Mouse (Mus musculus) hindbrain, postnatal 0 days (tissue): ENCODE data around the gene Tnfsfm13. TPM values are rescaled to one million over a fixed set of nuclear protein-coding genes. Genes with fewer than 3 reads are reported as not detected.

Experiments used
- ATAC-seq: fragments of 200-750 bp; cut with Nextera tagmentation; 2 replicates; pipeline ENCODE4 v1.8.0; 2017; ENCODE audit warnings: mild to moderate bottlenecking, moderate TSS enrichment, moderate library complexity
- DNase-seq: peaks from one replicate; pipeline ENCODE4 v3.0.0-alpha.2; 2015; ENCODE audit warnings: low spot score
- H3K27ac ChIP-seq: fragments of 300-500 bp; sonication (generic); 2 replicates; pipeline ENCODE4 v1.5.1; 2014; ENCODE audit warnings: mild to moderate bottlenecking
- H3K27me3 ChIP-seq: fragments of 300-500 bp; sonication (generic); 2 replicates; pipeline ENCODE4 v1.6.1; 2014; ENCODE audit warnings: low read length, mixed read lengths; ENCODE audit not compliant: insufficient read depth
- H3K36me3 ChIP-seq: fragments of 300-500 bp; sonication (generic); 2 replicates; pipeline ENCODE4 v1.6.1; 2014; ENCODE audit warnings: low read length, mixed read lengths; ENCODE audit not compliant: insufficient read depth
- H3K4me1 ChIP-seq: fragments of 300-500 bp; sonication (generic); 2 replicates; pipeline ENCODE4 v1.6.1; 2014; ENCODE audit warnings: antibody characterized with exemption, low read length, mixed read lengths; ENCODE audit not compliant: insufficient read depth
- H3K4me2 ChIP-seq: fragments of 300-500 bp; sonication (generic); 2 replicates; pipeline ENCODE4 v1.6.1; 2014; ENCODE audit warnings: low read depth, mild to moderate bottlenecking, low read length, moderate library complexity, mixed read lengths
- H3K4me3 ChIP-seq: fragments of 300-500 bp; sonication (generic); 2 replicates; pipeline ENCODE4 v1.5.1; 2014; ENCODE audit warnings: low read length
- H3K9ac ChIP-seq: fragments of 300-500 bp; sonication (generic); replicated peaks from 2 replicates; pipeline ENCODE4 v1.6.1; 2014; ENCODE audit warnings: mild to moderate bottlenecking, low read length, moderate library complexity, mixed read lengths
- H3K9me3 ChIP-seq: fragments of 300-500 bp; sonication (generic); 2 replicates; pipeline ENCODE4 v1.6.1; 2016; ENCODE audit warnings: low read length, mixed read lengths
- CTCF ChIP-seq: IDR thresholded peaks from 2 replicates; pipeline ENCODE4 v1.5.1; 2016; ENCODE audit warnings: antibody characterized with exemption, control low read depth, low read depth
- WGBS: fragments of 180-500 bp; shearing (Covaris S2); extraction: QIAGEN DNeasy Blood & Tissue Kit; methylation state at CpG from one replicate; pipeline ENCODE4 v1.1.7; 2014; 5-methylcytosine and 5-hydroxymethylcytosine counted together
- microRNA counts: library from miRNA; unstranded; fragments of <30 nt; microRNA quantifications from one replicate; lab custom pipeline; 2015
- microRNA-seq, 2 experiments: library from miRNA; unstranded; fragments of <30 nt; microRNA quantifications; one replicate each; pipeline ENCODE4; 2016
- polyA plus RNA-seq: library from polyadenylated mRNA; unstranded; fragments of >200 nt; fragmentation: Nextera tagmentation; extraction: Ambion mirVana; gene quantifications from 2 replicates; pipeline ENCODE4 v1.2.1, GENCODE M21; 2015
- total RNA-seq: library from RNA; depleted of rRNA; stranded (reverse); fragments of >200 nt; gene quantifications from 2 replicates; pipeline ENCODE4 v1.2.3, GENCODE M21; 2014; rRNA removed

The Tnfsfm13 gene
- total and polyA plus RNA-seq, 2 experiments from 2014 or later = 0.94 to 2.0 TPM

GRCm38 (mm10) chr11:69655264-69656064 lies 40.4 kb downstream of the Tnfsfm13 start, which contains the start of gene Sox15:
Gene Sox15 (plus strand): TSS chr11:69655314.
- H3K27ac ChIP-seq = no peak within 1 kb of the TSS
- H3K36me3 ChIP-seq = peaks cover 41% of the 10 kb centered on the region
- no peak within 1 kb of the TSS for H3K9ac ChIP-seq
- peak within 1 kb of the TSS; percentile 36; the same call in 1 of the 2 replicates for H3K4me2 ChIP-seq
- ATAC-seq = peak; percentile 67
- no peaks in the 10 kb centered on the region for H3K27me3 ChIP-seq
- TF ChIP-seq CTCF = peak; percentile 89
- no peak within 1 kb of the TSS for H3K4me3 ChIP-seq
- H3K9me3 ChIP-seq = no peaks in the 10 kb centered on the region
- WGBS = 20% methylated on average over 34 of the region's 34 CpGs
- no peaks in the 10 kb centered on the region for H3K4me1 ChIP-seq
- DNase-seq = peak; percentile 87

DNA sequence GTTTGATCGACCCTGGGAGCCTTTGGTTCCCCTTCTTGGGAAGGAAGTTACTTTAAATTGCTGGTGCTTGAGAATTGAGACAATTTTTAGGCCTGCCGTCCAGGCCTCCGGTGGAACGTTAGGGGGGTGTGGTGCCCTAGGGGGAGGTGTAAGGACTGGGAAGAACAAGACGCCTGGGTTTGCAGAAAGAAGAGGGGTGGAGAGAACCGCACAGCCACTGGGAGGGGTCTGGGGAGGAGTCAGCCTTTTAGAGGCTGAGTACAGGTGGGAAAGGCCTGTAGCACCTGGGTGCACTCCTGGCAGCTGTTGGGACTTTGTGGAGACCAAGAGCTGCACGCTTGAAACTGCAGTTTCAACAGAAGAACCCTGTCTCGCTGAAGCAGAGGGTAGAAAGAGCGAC lies 41.1 kb downstream of the Tnfsfm13 start:
- ATAC-seq = no peak
- H3K36me3 ChIP-seq = peaks cover 48% of the 10 kb centered on the region
- H3K4me2 ChIP-seq = no peak overlapping the region
- no peak overlapping the region for H3K27ac ChIP-seq
- no peaks in the 10 kb centered on the region for H3K27me3 ChIP-seq
- no peaks in the 10 kb centered on the region for H3K4me1 ChIP-seq
- WGBS = 52% methylated on average over 9 of the region's 9 CpGs
- DNase-seq = no peak
- no peak overlapping the region for H3K4me3 ChIP-seq
- H3K9me3 ChIP-seq = no peaks in the 10 kb centered on the region
- no peak overlapping the region for H3K9ac ChIP-seq
- TF ChIP-seq CTCF = no peak

- Histone ChIP-seq H3K36me3 (peaks cover 55% of the 10 kb centered on the region), H3K27ac (no peak overlapping the region; the same call in 1 of the 2 replicates)
- WGBS = 67% methylated on average over 5 of the region's 5 CpGs
These were observed 42.5 kb downstream of the Tnfsfm13 start for GRCm38 (mm10) chr11:69653399-69653798.

GRCm38 (mm10) chr11:69645860-69646259 lies 50.0 kb downstream of the Tnfsfm13 start:
- Histone ChIP-seq H3K4me1 (no peaks in the 10 kb centered on the region), H3K4me2 (no peak overlapping the region), H3K27me3 (no peaks in the 10 kb centered on the region), H3K9ac (no peak overlapping the region), H3K27ac (no peak overlapping the region), H3K36me3 (peaks cover 76% of the 10 kb centered on the region), H3K9me3 (no peaks in the 10 kb centered on the region), H3K4me3 (no peak overlapping the region)
- ATAC-seq (no peak), DNase-seq (no peak)
- 93% methylated on average over 5 of the region's 5 CpGs for WGBS
- no peak for TF ChIP-seq CTCF

More at GRCm38 (mm10) chr11:69653399-69653798, 42.5 kb downstream of the Tnfsfm13 start:
- H3K9ac ChIP-seq = no peak overlapping the region
- no peak overlapping the region for H3K4me3 ChIP-seq
- H3K4me2 ChIP-seq = no peak overlapping the region
- DNase-seq (no peak), ATAC-seq (no peak)
- no peaks in the 10 kb centered on the region for H3K4me1 ChIP-seq
- no peak for TF ChIP-seq CTCF
- no peaks in the 10 kb centered on the region for H3K9me3 ChIP-seq
- no peaks in the 10 kb centered on the region for H3K27me3 ChIP-seq

- no peak for DNase-seq
- Histone ChIP-seq H3K27ac (no peak overlapping the region), H3K4me2 (peak overlapping the region; percentile 8; the same call in 1 of the 2 replicates), H3K36me3 (no peaks in the 10 kb centered on the region), H3K9ac (no peak overlapping the region), H3K9me3 (no peaks in the 10 kb centered on the region), H3K4me3 (no peak overlapping the region), H3K27me3 (no peaks in the 10 kb centered on the region), H3K4me1 (peaks cover 19% of the 10 kb centered on the region; the same call in 1 of the 2 replicates)
- no peak for ATAC-seq
- 83% methylated on average over 3 of the region's 3 CpGs for WGBS
- no peak for TF ChIP-seq CTCF
These were observed 60.4 kb downstream of the Tnfsfm13 start for GRCm38 (mm10) chr11:69635471-69635870.

DNA sequence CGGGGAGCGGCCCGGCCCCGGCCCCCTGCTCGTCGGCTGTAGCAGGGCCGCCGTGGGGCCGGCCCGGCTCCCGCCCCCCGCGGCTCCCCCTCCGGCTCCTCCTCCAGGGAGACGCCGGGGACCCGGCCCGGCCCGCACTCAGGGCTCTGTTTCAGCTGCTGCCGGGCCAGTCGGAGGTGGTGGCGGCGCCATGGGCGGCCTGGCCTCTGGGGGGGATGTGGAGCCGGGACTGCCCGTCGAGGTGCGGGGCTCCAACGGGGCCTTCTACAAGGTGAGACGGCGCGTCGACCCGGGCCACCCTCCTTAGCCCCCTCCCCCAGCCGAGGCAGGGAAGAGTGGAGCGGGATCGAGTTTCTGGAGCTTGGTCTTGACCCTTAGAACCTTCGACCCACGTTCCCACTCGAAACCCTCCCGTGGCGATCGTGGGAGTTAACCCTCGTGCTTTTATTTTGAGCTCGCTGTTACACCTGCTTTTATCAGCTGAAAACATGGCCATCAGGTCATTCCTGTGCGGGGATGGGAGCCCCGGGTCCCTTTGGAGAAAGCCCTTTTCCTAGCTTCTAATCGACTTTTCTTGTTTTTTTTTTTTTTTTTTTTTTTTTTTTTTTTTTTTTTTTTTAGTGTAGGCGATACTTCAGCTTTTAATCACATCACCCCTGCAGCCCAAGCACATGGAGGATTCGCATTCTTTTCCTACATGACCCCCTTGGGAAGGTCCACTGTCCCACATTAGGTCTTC lies 62.6 kb downstream of the Tnfsfm13 start:
- H3K9me3 ChIP-seq = no peaks in the 10 kb centered on the region

More for the DNA sequence above, 62.6 kb downstream of the Tnfsfm13 start:
- Histone ChIP-seq H3K4me1 (peaks cover 19% of the 10 kb centered on the region; the same call in 1 of the 2 replicates), H3K4me2 (peak overlapping the region; percentile 79), H3K27me3 (no peaks in the 10 kb centered on the region), H3K9ac (peak overlapping the region; percentile 96), H3K36me3 (no peaks in the 10 kb centered on the region), H3K27ac (peak overlapping the region; percentile 91), H3K4me3 (peak overlapping the region; percentile 94)
- under 1% methylated on average over 46 of the region's 50 CpGs for WGBS
- ATAC-seq (peak; percentile 14; the same call in 1 of the 2 replicates), DNase-seq (peak; percentile 18)
- TF ChIP-seq CTCF = no peak

MicroRNAs encoded within 50 kb of the gene (microRNA counts, 519-probe panel; counts per million panel counts)
- microRNA mmu-miR-1934 (lab: Ali Mortazavi, UCI) (not detected), microRNA mmu-miR-467f (lab: Ali Mortazavi, UCI) (3,987 counts per million, percentile 70 among the panel's probes with 10 or more counts)

Small RNA genes lying within 50 kb of the gene (microRNA-seq; reads per million reads assigned to microRNA genes)
- 0.35 to 2.5 reads per million in 2 experiments for gene Mir1934
- 0 reads per million in 2 experiments for gene Mir467f

Other genes starting within 250 kb of the Tnfsfm13 start
Only the 30 nearest of the 36 such genes appear.
- gene Dnah2, start 147.0 kb downstream of the Tnfsfm13 start, total RNA-seq = 3.9 and 4.9 TPM in 2 replicates
- gene Dnah2, start 147.0 kb downstream of the Tnfsfm13 start, polyA plus RNA-seq = 2.0 and 3.2 TPM in 2 replicates
- gene Efnb3, start 135.9 kb downstream of the Tnfsfm13 start, total RNA-seq = 97.9 and 111 TPM in 2 replicates
- 93.3 and 94.4 TPM in 2 replicates for gene Efnb3, start 135.9 kb downstream of the Tnfsfm13 start, polyA plus RNA-seq
- gene Wrap53, start 115.8 kb downstream of the Tnfsfm13 start, total RNA-seq = 16.4 and 19.4 TPM in 2 replicates
- 12.8 and 13.8 TPM in 2 replicates for gene Wrap53, start 115.8 kb downstream of the Tnfsfm13 start, polyA plus RNA-seq
- gene Trp53, start 115.7 kb downstream of the Tnfsfm13 start, total RNA-seq = 33.5 and 41.5 TPM in 2 replicates
- gene Trp53, start 115.7 kb downstream of the Tnfsfm13 start, polyA plus RNA-seq = 36.6 and 37.4 TPM in 2 replicates
- 185 and 210 TPM in 2 replicates for gene Atp1b2, start 90.2 kb downstream of the Tnfsfm13 start, total RNA-seq
- gene Atp1b2, start 90.2 kb downstream of the Tnfsfm13 start, polyA plus RNA-seq = 145 and 157 TPM in 2 replicates
- 0.40 TPM in 1 of 2 replicates, not detected in the other for gene Shbg, start 78.2 kb downstream of the Tnfsfm13 start, total RNA-seq
- gene Shbg, start 78.2 kb downstream of the Tnfsfm13 start, polyA plus RNA-seq = not detected in 2 replicates
- gene Sat2, start 74.1 kb downstream of the Tnfsfm13 start, total RNA-seq = 8.6 and 10.9 TPM in 2 replicates
- 35.4 and 41.4 TPM in 2 replicates for gene Sat2, start 74.1 kb downstream of the Tnfsfm13 start, polyA plus RNA-seq
- gene Fxr2, start 63.1 kb downstream of the Tnfsfm13 start, total RNA-seq = 68.5 and 79.6 TPM in 2 replicates
- 23.3 and 28.8 TPM in 2 replicates for gene Fxr2, start 63.1 kb downstream of the Tnfsfm13 start, polyA plus RNA-seq
- not detected in 2 replicates for gene Sox15, start 40.8 kb downstream of the Tnfsfm13 start, total RNA-seq
- 0.35 and 0.40 TPM in 2 replicates for gene Sox15, start 40.8 kb downstream of the Tnfsfm13 start, polyA plus RNA-seq
- gene Mpdu1, start 33.5 kb downstream of the Tnfsfm13 start, total RNA-seq = 141 and 256 TPM in 2 replicates
- gene Mpdu1, start 33.5 kb downstream of the Tnfsfm13 start, polyA plus RNA-seq = 122 and 124 TPM in 2 replicates
- 6.0 and 7.5 TPM in 2 replicates for gene Cd68, start 29.9 kb downstream of the Tnfsfm13 start, total RNA-seq
- 10.5 and 12.0 TPM in 2 replicates for gene Cd68, start 29.9 kb downstream of the Tnfsfm13 start, polyA plus RNA-seq
- 696 and 745 TPM in 2 replicates for gene Eif4a1, start 23.7 kb downstream of the Tnfsfm13 start, total RNA-seq
- 427 and 463 TPM in 2 replicates for gene Eif4a1, start 23.7 kb downstream of the Tnfsfm13 start, polyA plus RNA-seq
- 68.6 and 90.4 TPM in 2 replicates for gene Senp3, start 14.0 kb downstream of the Tnfsfm13 start, total RNA-seq
- gene Senp3, start 14.0 kb downstream of the Tnfsfm13 start, polyA plus RNA-seq = 69.2 and 69.3 TPM in 2 replicates
- gene Tnfsf13, start 10.3 kb downstream of the Tnfsfm13 start, total RNA-seq = 0.14 and 1.8 TPM in 2 replicates
- 0.76 and 0.98 TPM in 2 replicates for gene Tnfsf13, start 10.3 kb downstream of the Tnfsfm13 start, polyA plus RNA-seq
- 3.1 and 7.1 TPM in 2 replicates for gene Tnfsf12, start 249 bp downstream of the Tnfsfm13 start, total RNA-seq
- 5.0 and 6.0 TPM in 2 replicates for gene Tnfsf12, start 249 bp downstream of the Tnfsfm13 start, polyA plus RNA-seq
- gene Polr2a, start 62.5 kb upstream of the Tnfsfm13 start, total RNA-seq = 18.3 and 18.8 TPM in 2 replicates
- 9.1 and 10.5 TPM in 2 replicates for gene Polr2a, start 62.5 kb upstream of the Tnfsfm13 start, polyA plus RNA-seq
- 0.72 TPM in 1 of 2 replicates, not detected in the other for gene Slc35g3, start 65.9 kb upstream of the Tnfsfm13 start, total RNA-seq
- gene Slc35g3, start 65.9 kb upstream of the Tnfsfm13 start, polyA plus RNA-seq = 0.11 and 0.15 TPM in 2 replicates
- 39.2 and 39.9 TPM in 2 replicates for gene Zbtb4, start 69.8 kb upstream of the Tnfsfm13 start, total RNA-seq
- gene Zbtb4, start 69.8 kb upstream of the Tnfsfm13 start, polyA plus RNA-seq = 4.6 and 4.9 TPM in 2 replicates
- gene Chrnb1, start 99.8 kb upstream of the Tnfsfm13 start, total RNA-seq = 1.5 TPM in 1 of 2 replicates, not detected in the other
- gene Chrnb1, start 99.8 kb upstream of the Tnfsfm13 start, polyA plus RNA-seq = 0.85 and 1.5 TPM in 2 replicates
- gene Fgf11, start 105.8 kb upstream of the Tnfsfm13 start, total RNA-seq = 19.1 and 19.2 TPM in 2 replicates
- 3.8 and 4.4 TPM in 2 replicates for gene Fgf11, start 105.8 kb upstream of the Tnfsfm13 start, polyA plus RNA-seq
- gene Tmem102, start 109.5 kb upstream of the Tnfsfm13 start, total RNA-seq = 0.16 and 0.72 TPM in 2 replicates
- 1.1 and 1.5 TPM in 2 replicates for gene Tmem102, start 109.5 kb upstream of the Tnfsfm13 start, polyA plus RNA-seq
- not detected in 2 replicates for gene Gm39566, start 119.2 kb upstream of the Tnfsfm13 start, total RNA-seq
- not detected in 2 replicates for gene Gm39566, start 119.2 kb upstream of the Tnfsfm13 start, polyA plus RNA-seq
- not detected in 2 replicates for gene Spem2, start 122.4 kb upstream of the Tnfsfm13 start, total RNA-seq
- not detected in 2 replicates for gene Spem2, start 122.4 kb upstream of the Tnfsfm13 start, polyA plus RNA-seq
- gene Spem1, start 126.1 kb upstream of the Tnfsfm13 start, total RNA-seq = not detected in 2 replicates
- 0.28 and 0.40 TPM in 2 replicates for gene Spem1, start 126.1 kb upstream of the Tnfsfm13 start, polyA plus RNA-seq
- 126 and 130 TPM in 2 replicates for gene Nlgn2, start 141.7 kb upstream of the Tnfsfm13 start, total RNA-seq
- gene Nlgn2, start 141.7 kb upstream of the Tnfsfm13 start, polyA plus RNA-seq = 20.8 and 22.3 TPM in 2 replicates
- gene Tmem256, start 142.4 kb upstream of the Tnfsfm13 start, total RNA-seq = 119 and 153 TPM in 2 replicates
- gene Tmem256, start 142.4 kb upstream of the Tnfsfm13 start, polyA plus RNA-seq = 435 and 439 TPM in 2 replicates
- 24.7 and 26.3 TPM in 2 replicates for gene Plscr3, start 150.3 kb upstream of the Tnfsfm13 start, total RNA-seq
- gene Plscr3, start 150.3 kb upstream of the Tnfsfm13 start, polyA plus RNA-seq = 32.2 and 33.4 TPM in 2 replicates
- not detected in 2 replicates for gene Tnk1, start 162.6 kb upstream of the Tnfsfm13 start, total RNA-seq
- gene Tnk1, start 162.6 kb upstream of the Tnfsfm13 start, polyA plus RNA-seq = 0.15 TPM in 1 of 2 replicates, not detected in the other
- gene Tmem95, start 181.9 kb upstream of the Tnfsfm13 start, total RNA-seq = not detected in 2 replicates
- gene Tmem95, start 181.9 kb upstream of the Tnfsfm13 start, polyA plus RNA-seq = not detected in 2 replicates
- 1.7 and 2.0 TPM in 2 replicates for gene Kctd11, start 185.3 kb upstream of the Tnfsfm13 start, total RNA-seq
- 1.3 and 1.7 TPM in 2 replicates for gene Kctd11, start 185.3 kb upstream of the Tnfsfm13 start, polyA plus RNA-seq